Mouse (Mus musculus) kidney, adult 8-10 months (tissue): ENCODE measurements at regions not wholly inside any gene's neighbourhood (a gene's known extent, or its start where the extent isn't known, plus 50 kb on each side); places are given as distances from the start of the nearest gene placed in this dataset.

ENCODE experiments used
- DNase-seq, 2 experiments: peaks; one replicate each; pipeline ENCODE4 v3.0.0; 2022

GRCm38 (mm10) chr12:79941828-79942227, 171.0 kb downstream of the Zfp36l1 start:
- DNase-seq: peak in 1 of 2 experiments; percentile 27

GRCm38 (mm10) chr12:79939436-79939835, 173.4 kb downstream of the Zfp36l1 start:
- no peak for DNase-seq

- no peak for DNase-seq
Observed at GRCm38 (mm10) chr12:79937876-79938275, 174.9 kb downstream of the Zfp36l1 start.

- peak in 1 of 2 experiments; percentile 27 for DNase-seq
Observed at GRCm38 (mm10) chr12:79936698-79937097, 176.1 kb downstream of the Zfp36l1 start.

GRCm38 (mm10) chr12:79934091-79934490, 178.7 kb downstream of the Zfp36l1 start:
- DNase-seq: no peak

GRCm38 (mm10) chr12:79932905-79933304, 179.9 kb downstream of the Zfp36l1 start:
- no peak for DNase-seq

- no peak for DNase-seq
Observed at GRCm38 (mm10) chr12:79931455-79931854, 181.4 kb downstream of the Zfp36l1 start.

GRCm38 (mm10) chr12:79929846-79930245, 183.0 kb downstream of the Zfp36l1 start:
- DNase-seq: no peak

- DNase-seq: no peak
Observed at GRCm38 (mm10) chr12:79928739-79929380, 184.0 kb downstream of the Zfp36l1 start.

- no peak for DNase-seq
Observed at GRCm38 (mm10) chr12:79928298-79928697, 184.5 kb downstream of the Zfp36l1 start.

- peak in 1 of 2 experiments; percentile 42 for DNase-seq
Observed at GRCm38 (mm10) chr12:79925704-79926588, 186.9 kb downstream of the Zfp36l1 start.

GRCm38 (mm10) chr12:79924921-79925703, 187.7 kb downstream of the Zfp36l1 start:
- DNase-seq: no peak

- no peak for DNase-seq
Observed at GRCm38 (mm10) chr12:79923811-79924210, 189.0 kb downstream of the Zfp36l1 start.

- no peak for DNase-seq
Observed at GRCm38 (mm10) chr12:79921786-79922185, 191.0 kb downstream of the Zfp36l1 start.

- DNase-seq: no peak
Observed at GRCm38 (mm10) chr12:79918983-79919382, 193.8 kb downstream of the Zfp36l1 start.

GRCm38 (mm10) chr12:79917634-79918289, 195.1 kb downstream of the Zfp36l1 start:
- DNase-seq: no peak

GRCm38 (mm10) chr12:79916896-79917633, 195.7 kb downstream of the Zfp36l1 start:
- DNase-seq: no peak

GRCm38 (mm10) chr12:79913898-79914297, 198.9 kb downstream of the Zfp36l1 start:
- no peak for DNase-seq

GRCm38 (mm10) chr12:79912281-79913063, 200.3 kb downstream of the Zfp36l1 start:
- no peak for DNase-seq

GRCm38 (mm10) chr12:79910884-79911759, 201.7 kb downstream of the Zfp36l1 start:
- DNase-seq: no peak
